Mouse (Mus musculus) embryonic facial prominence, embryonic 13.5 days (tissue): Measurements from ENCODE around the gene Ptprcap. TPM values are rescaled to one million over a fixed set of nuclear protein-coding genes. Genes with fewer than 3 reads are reported as not detected.
"Not testable (repeated sequence)": the region's sequence is repeated elsewhere in the genome, so short reads cannot be mapped to it uniquely, and the experiment has no call there.

Source experiments
- ATAC-seq: fragments of 200-750 bp; cut with Nextera tagmentation; 2 replicates; pipeline ENCODE4 v1.8.0; 2017; ENCODE audit warnings: low read depth; ENCODE audit not compliant: insufficient number of reproducible peaks, insufficient read depth, low FRiP score, low TSS enrichment
- H3K27ac ChIP-seq: fragments of 300-500 bp; sonication (generic); 2 replicates; pipeline ENCODE4 v1.5.1; 2015; ENCODE audit warnings: moderate library complexity, mild to moderate bottlenecking, inconsistent platforms
- H3K27me3 ChIP-seq: fragments of 300-500 bp; sonication (generic); 2 replicates; pipeline ENCODE4 v1.6.1; 2015; ENCODE audit warnings: mild to moderate bottlenecking, inconsistent platforms
- H3K36me3 ChIP-seq: fragments of 300-500 bp; sonication (generic); 2 replicates; pipeline ENCODE4 v1.6.1; 2015; ENCODE audit warnings: mild to moderate bottlenecking, inconsistent platforms
- H3K4me1 ChIP-seq: fragments of 300-500 bp; sonication (generic); 2 replicates; pipeline ENCODE4 v1.6.1; 2015; ENCODE audit warnings: inconsistent platforms
- H3K4me2 ChIP-seq: fragments of 300-500 bp; sonication (generic); 2 replicates; pipeline ENCODE4 v1.6.1; 2015; ENCODE audit warnings: moderate library complexity, mild to moderate bottlenecking, inconsistent platforms
- H3K4me3 ChIP-seq: fragments of 300-500 bp; sonication (generic); 2 replicates; pipeline ENCODE4 v1.5.1; 2015; ENCODE audit warnings: mild to moderate bottlenecking, inconsistent platforms
- H3K9ac ChIP-seq: fragments of 300-500 bp; sonication (generic); 2 replicates; pipeline ENCODE4 v1.6.1; 2015; ENCODE audit warnings: mild to moderate bottlenecking, inconsistent platforms
- H3K9me3 ChIP-seq: fragments of 300-500 bp; sonication (generic); 2 replicates; pipeline ENCODE4 v1.6.1; 2016; ENCODE audit warnings: inconsistent platforms
- WGBS: fragments of 180-500 bp; shearing (Covaris S2); methylation state at CpG from one replicate; pipeline ENCODE4 v1.1.7; 2015; ENCODE audit warnings: mixed read lengths; 5-methylcytosine and 5-hydroxymethylcytosine counted together
- polyA plus RNA-seq: library from polyadenylated mRNA; unstranded; fragments of >200 nt; fragmentation: Nextera tagmentation; extraction: Ambion mirVana; gene quantifications from 2 replicates; pipeline ENCODE4 v1.2.1, GENCODE M21; 2015

The Ptprcap gene
- polyA plus RNA-seq, 1 experiment from 2014 or later: 3.0 TPM

GRCm38 (mm10) chr19:4117006-4117405 is 36.4 kb upstream of the Ptprcap start:
- Histone ChIP-seq H3K4me1 (peaks cover 16% of the 10 kb centered on the region), H3K36me3 (peaks cover 60% of the 10 kb centered on the region), H3K9me3 (no peaks in the 10 kb centered on the region), H3K4me2 (no peak overlapping the region), H3K27ac (no peak overlapping the region), H3K4me3 (no peak overlapping the region), H3K27me3 (no peaks in the 10 kb centered on the region), H3K9ac (no peak overlapping the region)
- 94% methylated on average over 7 of the region's 7 CpGs for WGBS
- ATAC-seq: no peak

GRCm38 (mm10) chr19:4118350-4118749 is 35.1 kb upstream of the Ptprcap start:
- 87% methylated on average over 2 of the region's 2 CpGs for WGBS
- no peak for ATAC-seq
- Histone ChIP-seq H3K4me3 (no peak overlapping the region), H3K4me1 (peaks cover 16% of the 10 kb centered on the region), H3K36me3 (peaks cover 46% of the 10 kb centered on the region), H3K9me3 (no peaks in the 10 kb centered on the region), H3K27ac (no peak overlapping the region), H3K9ac (no peak overlapping the region), H3K27me3 (no peaks in the 10 kb centered on the region), H3K4me2 (no peak overlapping the region)

GRCm38 (mm10) chr19:4119716-4120487 is 33.5 kb upstream of the Ptprcap start:
- H3K4me3 ChIP-seq: no peak overlapping the region
- ATAC-seq: no peak
- 90% methylated on average over 6 of the region's 6 CpGs for WGBS

GRCm38 (mm10) chr19:4120496-4120895 is 32.9 kb upstream of the Ptprcap start:
- peak overlapping the region; percentile 52 for H3K4me3 ChIP-seq

More at GRCm38 (mm10) chr19:4119716-4120487, 33.5 kb upstream of the Ptprcap start:
- peak overlapping the region; percentile 61 for H3K4me2 ChIP-seq
- peaks cover 30% of the 10 kb centered on the region for H3K4me1 ChIP-seq
- H3K36me3 ChIP-seq: peaks cover 31% of the 10 kb centered on the region
- no peaks in the 10 kb centered on the region for H3K9me3 ChIP-seq
- no peak overlapping the region for H3K27ac ChIP-seq
- no peaks in the 10 kb centered on the region for H3K27me3 ChIP-seq
- no peak overlapping the region for H3K9ac ChIP-seq

GRCm38 (mm10) chr19:4121097-4121805 is 32.2 kb upstream of the Ptprcap start:
- Histone ChIP-seq H3K4me3 (peak overlapping the region; percentile 52), H3K9ac (peak overlapping the region; percentile 78), H3K4me1 (peaks cover 34% of the 10 kb centered on the region), H3K9me3 (no peaks in the 10 kb centered on the region), H3K27ac (peak overlapping the region; percentile 85), H3K27me3 (no peaks in the 10 kb centered on the region), H3K36me3 (peaks cover 18% of the 10 kb centered on the region), H3K4me2 (peak overlapping the region; percentile 61)
- ATAC-seq: peak; percentile 60
- WGBS: 3% methylated on average over 38 of the region's 38 CpGs

More at GRCm38 (mm10) chr19:4120496-4120895, 32.9 kb upstream of the Ptprcap start:
- Histone ChIP-seq H3K36me3 (peaks cover 25% of the 10 kb centered on the region), H3K4me1 (peaks cover 34% of the 10 kb centered on the region), H3K9me3 (no peaks in the 10 kb centered on the region), H3K27ac (no peak overlapping the region), H3K9ac (no peak overlapping the region), H3K4me2 (peak overlapping the region; percentile 61), H3K27me3 (no peaks in the 10 kb centered on the region)
- WGBS: 95% methylated on average over 2 of the region's 2 CpGs
- ATAC-seq: no peak

- peak overlapping the region; percentile 61 for H3K4me2 ChIP-seq
- H3K4me1 ChIP-seq: peaks cover 39% of the 10 kb centered on the region
- not testable (repeated sequence) for H3K27me3 ChIP-seq, H3K9me3 ChIP-seq, H3K9ac ChIP-seq, ATAC-seq
- 50% methylated on average over 6 of the region's 6 CpGs for WGBS
- H3K27ac ChIP-seq: peak overlapping the region; percentile 85; the same call in 1 of the 2 replicates
- H3K36me3 ChIP-seq: peaks cover 12% of the 10 kb centered on the region
- 0 out of 2 replicates have a peak overlapping the region, but pooled peaks have one; percentile 52 for H3K4me3 ChIP-seq
Measured at GRCm38 (mm10) chr19:4121896-4122295, 31.5 kb upstream of the Ptprcap start.

GRCm38 (mm10) chr19:4122411-4123370 is 30.7 kb upstream of the Ptprcap start:
- Histone ChIP-seq H3K9ac (no peak overlapping the region), H3K27me3 (no peaks in the 10 kb centered on the region), H3K27ac (no peak overlapping the region), H3K4me2 (no peak overlapping the region), H3K9me3 (no peaks in the 10 kb centered on the region), H3K36me3 (peaks cover 9% of the 10 kb centered on the region), H3K4me1 (peaks cover 46% of the 10 kb centered on the region), H3K4me3 (no peak overlapping the region)
- no peak for ATAC-seq
- WGBS: 82% methylated on average over 7 of the region's 7 CpGs

GRCm38 (mm10) chr19:4124432-4124831 is 29.0 kb upstream of the Ptprcap start:
- no peaks in the 10 kb centered on the region for H3K9me3 ChIP-seq
- peaks cover 19% of the 10 kb centered on the region for H3K36me3 ChIP-seq
- no peak for ATAC-seq
- H3K27ac ChIP-seq: peak overlapping the region; percentile 82
- H3K4me1 ChIP-seq: peaks cover 46% of the 10 kb centered on the region
- peak overlapping the region; percentile 74; the same call in 1 of the 2 replicates for H3K4me3 ChIP-seq
- no peaks in the 10 kb centered on the region for H3K27me3 ChIP-seq
- peak overlapping the region; percentile 87 for H3K9ac ChIP-seq
- WGBS: 54% methylated on average over 4 of the region's 4 CpGs
- H3K4me2 ChIP-seq: peak overlapping the region; percentile 72

GRCm38 (mm10) chr19:4125268-4125667 is 28.1 kb upstream of the Ptprcap start:
- H3K4me1 ChIP-seq: peaks cover 39% of the 10 kb centered on the region
- H3K27ac ChIP-seq: peak overlapping the region; percentile 82
- not testable (repeated sequence) for H3K9me3 ChIP-seq, H3K27me3 ChIP-seq
- H3K9ac ChIP-seq: peak overlapping the region; percentile 87
- peak overlapping the region; percentile 72 for H3K4me2 ChIP-seq
- H3K36me3 ChIP-seq: peaks cover 28% of the 10 kb centered on the region
- ATAC-seq: peak; percentile 39; the same call in 1 of the 2 replicates
- 43% methylated on average over 1 of the region's 4 CpGs for WGBS
- peak overlapping the region; percentile 74 for H3K4me3 ChIP-seq

GRCm38 (mm10) chr19:4125741-4126696 is 27.4 kb upstream of the Ptprcap start, which contains the start of gene Aip:
Gene Aip (minus strand): TSS chr19:4125858.
- 1% methylated on average over 64 of the region's 64 CpGs for WGBS
- peak within 1 kb of the TSS; percentile 87 for H3K9ac ChIP-seq
- H3K4me1 ChIP-seq: peaks cover 31% of the 10 kb centered on the region
- peak; percentile 94 for ATAC-seq
- H3K4me2 ChIP-seq: peak within 1 kb of the TSS; percentile 72
- no peaks in the 10 kb centered on the region for H3K9me3 ChIP-seq
- H3K4me3 ChIP-seq: peak within 1 kb of the TSS; percentile 74
- H3K27me3 ChIP-seq: no peaks in the 10 kb centered on the region
- H3K27ac ChIP-seq: peak within 1 kb of the TSS; percentile 82
- H3K36me3 ChIP-seq: peaks cover 30% of the 10 kb centered on the region
